Comparison of ENCODE assay signal across 12 mouse cellular contexts in the genomic region with DNA sequence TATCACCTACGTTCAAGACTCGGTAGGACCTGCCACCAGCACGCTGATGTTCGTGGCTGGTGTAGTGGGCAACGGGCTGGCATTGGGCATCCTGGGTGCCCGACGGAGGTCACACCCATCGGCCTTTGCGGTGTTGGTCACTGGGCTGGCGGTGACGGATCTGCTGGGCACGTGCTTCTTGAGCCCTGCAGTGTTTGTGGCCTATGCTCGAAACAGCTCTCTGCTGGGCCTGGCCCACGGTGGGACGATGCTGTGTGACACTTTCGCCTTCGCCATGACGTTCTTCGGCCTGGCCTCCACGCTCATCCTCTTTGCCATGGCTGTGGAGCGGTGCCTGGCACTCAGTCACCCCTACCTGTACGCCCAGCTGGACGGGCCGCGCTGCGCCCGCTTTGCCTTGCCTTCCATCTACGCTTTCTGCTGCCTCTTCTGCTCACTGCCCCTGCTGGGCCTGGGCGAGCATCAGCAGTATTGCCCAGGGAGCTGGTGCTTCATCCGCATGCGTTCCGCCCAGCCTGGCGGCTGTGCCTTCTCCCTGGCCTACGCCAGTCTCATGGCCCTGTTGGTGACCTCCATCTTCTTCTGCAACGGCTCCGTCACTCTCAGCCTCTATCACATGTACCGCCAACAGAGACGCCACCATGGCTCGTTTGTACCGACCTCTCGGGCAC. TPM values are rescaled to one million over a fixed set of nuclear protein-coding genes. Genes with fewer than 3 reads are reported as not detected.
DNase-seq lines count a peak whose midpoint lies in the region; ATAC-seq lines count a peak whose summit lies in the region.
"Had no signal": no experiment of that assay in that cellular context is flagged by ENCODE, and none has a peak within 500 bp of the region (broad histone marks: within the 10 kb centered on the region; RNA-seq: fewer than 3 reads in every experiment).

No protein-coding gene starts in this region.

- H3K4me2 ChIP-seq in hindbrain, embryonic 11.5 days (replicated peaks; ENCODE audit: low read depth, low read length): no peak overlapping the region
- H3K4me2 ChIP-seq in neural tube, embryonic 13.5 days: peak overlapping the region; percentile 8; the same call in 1 of the 2 replicates
- no peak overlapping the region for H3K4me2 ChIP-seq in neural tube, embryonic 15.5 days
- H3K4me2 ChIP-seq in stomach, embryonic 15.5 days: no peak overlapping the region; the same call in 1 of the 2 replicates

- H3K27ac ChIP-seq in hindbrain, embryonic 10.5 days: peak overlapping the region; percentile 66
- no peak overlapping the region for H3K27ac ChIP-seq in hindbrain, embryonic 11.5 days (ENCODE audit: low read depth, low read length)
- H3K27ac ChIP-seq in neural tube, embryonic 13.5 days (replicated peaks): no peak overlapping the region
- H3K27ac ChIP-seq in neural tube, embryonic 15.5 days (replicated peaks): no peak overlapping the region
- 0 out of 2 replicates have a peak overlapping the region, but pooled peaks have one; percentile 48 for H3K27ac ChIP-seq in embryonic facial prominence, embryonic 10.5 days (replicated peaks)
- H3K27ac ChIP-seq in stomach, embryonic 15.5 days: no peak overlapping the region

- H3K36me3 ChIP-seq in hindbrain, embryonic 10.5 days: no peaks in the 10 kb centered on the region
- no peaks in the 10 kb centered on the region for H3K36me3 ChIP-seq in hindbrain, embryonic 11.5 days (ENCODE audit: control insufficient read depth, insufficient read depth, low read length)
- no peaks in the 10 kb centered on the region for H3K36me3 ChIP-seq in neural tube, embryonic 13.5 days
- H3K36me3 ChIP-seq in neural tube, embryonic 15.5 days: no peaks in the 10 kb centered on the region
- H3K36me3 ChIP-seq in embryonic facial prominence, embryonic 10.5 days (replicated peaks): no peaks in the 10 kb centered on the region
- no peaks in the 10 kb centered on the region for H3K36me3 ChIP-seq in stomach, embryonic 15.5 days

- peaks cover 23% of the 10 kb centered on the region for H3K27me3 ChIP-seq in hindbrain, embryonic 10.5 days (ENCODE audit: insufficient read depth, poor library complexity, severe bottlenecking)
- no peaks in the 10 kb centered on the region for H3K27me3 ChIP-seq in hindbrain, embryonic 11.5 days (ENCODE audit: control insufficient read depth, insufficient read depth, low read length)
- H3K27me3 ChIP-seq in neural tube, embryonic 13.5 days: no peaks in the 10 kb centered on the region; the same call in 1 of the 2 replicates
- 0 out of 2 replicates have a peak, but pooled peaks cover 2% of the 10 kb centered on the region for H3K27me3 ChIP-seq in neural tube, embryonic 15.5 days (replicated peaks)
- H3K27me3 ChIP-seq in embryonic facial prominence, embryonic 10.5 days (replicated peaks; ENCODE audit: low read depth, poor library complexity, severe bottlenecking): peaks cover 28% of the 10 kb centered on the region
- H3K27me3 ChIP-seq in stomach, embryonic 15.5 days (replicated peaks): no peaks in the 10 kb centered on the region

- WGBS in hindbrain, embryonic 10.5 days: 94% methylated on average over 41 of the region's 41 CpGs
- 93% methylated on average over 41 of the region's 41 CpGs for WGBS in hindbrain, embryonic 11.5 days
- 92% methylated on average over 41 of the region's 41 CpGs for WGBS in neural tube, embryonic 13.5 days
- 94% methylated on average over 41 of the region's 41 CpGs for WGBS in neural tube, embryonic 15.5 days
- WGBS in embryonic facial prominence, embryonic 10.5 days: 93% methylated on average over 41 of the region's 41 CpGs
- WGBS in stomach, embryonic 15.5 days: 91% methylated on average over 41 of the region's 41 CpGs

- no peaks in the 10 kb centered on the region for H3K9me3 ChIP-seq in hindbrain, embryonic 10.5 days
- no peaks in the 10 kb centered on the region for H3K9me3 ChIP-seq in hindbrain, embryonic 11.5 days (ENCODE audit: control insufficient read depth, low read length)
- H3K9me3 ChIP-seq in neural tube, embryonic 13.5 days: no peaks in the 10 kb centered on the region
- H3K9me3 ChIP-seq in neural tube, embryonic 15.5 days (replicated peaks): no peaks in the 10 kb centered on the region
- H3K9me3 ChIP-seq in embryonic facial prominence, embryonic 10.5 days: no peaks in the 10 kb centered on the region
- no peaks in the 10 kb centered on the region for H3K9me3 ChIP-seq in stomach, embryonic 15.5 days

- no peak overlapping the region for H3K9ac ChIP-seq in hindbrain, embryonic 11.5 days (ENCODE audit: low read depth, low read length)
- H3K9ac ChIP-seq in neural tube, embryonic 13.5 days: peak overlapping the region; percentile 10; the same call in 1 of the 2 replicates
- no peak overlapping the region for H3K9ac ChIP-seq in neural tube, embryonic 15.5 days (replicated peaks)
- no peak overlapping the region for H3K9ac ChIP-seq in stomach, embryonic 15.5 days

- no peak for ATAC-seq in hindbrain, embryonic 11.5 days (ENCODE audit: low FRiP score)
- no peak for ATAC-seq in neural tube, embryonic 13.5 days (ENCODE audit: low read depth)
- no peak for ATAC-seq in neural tube, embryonic 15.5 days (ENCODE audit: low FRiP score)
- ATAC-seq in stomach, embryonic 15.5 days (ENCODE audit: insufficient read depth, low FRiP score, low read depth): no peak

- no peak for DNase-seq in hindbrain, embryonic 10.5 days (ENCODE audit: low spot score)
- DNase-seq in hindbrain, embryonic 11.5 days (ENCODE audit: low spot score): no peak
- no peak for DNase-seq in embryonic facial prominence, embryonic 10.5 days (ENCODE audit: low spot score)
- no peak for DNase-seq in embryo, embryonic 9.5 days (ENCODE audit: extremely low spot score)
- no peak for DNase-seq in adrenal gland, adult 8-10 months
- DNase-seq: cerebellum, adult 11-12 months had no signal

- peaks cover 56% of the 10 kb centered on the region for H3K4me1 ChIP-seq in hindbrain, embryonic 10.5 days (replicated peaks)
- H3K4me1 ChIP-seq in hindbrain, embryonic 11.5 days (replicated peaks; ENCODE audit: control insufficient read depth, insufficient read depth, low read length): peaks cover 2% of the 10 kb centered on the region; the same call in 1 of the 2 replicates
- peaks cover 23% of the 10 kb centered on the region for H3K4me1 ChIP-seq in neural tube, embryonic 13.5 days (replicated peaks)
- 0 out of 2 replicates have a peak, but pooled peaks cover 4% of the 10 kb centered on the region for H3K4me1 ChIP-seq in neural tube, embryonic 15.5 days
- H3K4me1 ChIP-seq in embryonic facial prominence, embryonic 10.5 days: peaks cover 54% of the 10 kb centered on the region
- peaks cover 38% of the 10 kb centered on the region for H3K4me1 ChIP-seq in stomach, embryonic 15.5 days

- no peak overlapping the region for H3K4me3 ChIP-seq in hindbrain, embryonic 10.5 days
- no peak overlapping the region for H3K4me3 ChIP-seq in hindbrain, embryonic 11.5 days (ENCODE audit: low read depth, low read length)
- H3K4me3 ChIP-seq in neural tube, embryonic 13.5 days: no peak overlapping the region
- no peak overlapping the region for H3K4me3 ChIP-seq in neural tube, embryonic 15.5 days (replicated peaks)
- H3K4me3 ChIP-seq in embryonic facial prominence, embryonic 10.5 days: no peak overlapping the region
- H3K4me3 ChIP-seq in stomach, embryonic 15.5 days (replicated peaks): peak overlapping the region; percentile 5; the same call in 1 of the 2 replicates

RNA-seq across cellular contexts. Expression of a gene that starts 0.7 kb away (rescaled TPM):
- 0.77 and 1.5 TPM in 2 replicates for polyA plus RNA-seq in hindbrain, embryonic 10.5 days (2016; fragmentation: Nextera tagmentation; extraction: Ambion mirVana)
- polyA plus RNA-seq in hindbrain, embryonic 11.5 days (2014; fragmentation: Nextera tagmentation; extraction: Ambion mirVana): 0.56 and 0.81 TPM in 2 replicates
- 3.1 and 3.6 TPM in 2 replicates for polyA plus RNA-seq in neural tube, embryonic 13.5 days (2015; fragmentation: Nextera tagmentation; extraction: Ambion mirVana)
- polyA plus RNA-seq in neural tube, embryonic 15.5 days (2015; fragmentation: Nextera tagmentation; extraction: Ambion mirVana): 1.1 and 1.3 TPM in 2 replicates
- 0.52 and 0.64 TPM in 2 replicates for polyA plus RNA-seq in embryonic facial prominence, embryonic 10.5 days (2016; fragmentation: Nextera tagmentation; extraction: Ambion mirVana)
- 2.4 and 2.5 TPM in 2 replicates for polyA plus RNA-seq in stomach, embryonic 15.5 days (2015; fragmentation: Nextera tagmentation; extraction: Ambion mirVana)
- 1 to 10 TPM; 2.4 to 3.3 (median 2.6) TPM for total RNA-seq in adrenal gland, adult 8-10 months (2022)
- total RNA-seq: layer of hippocampus, adult 8-10 months; megakaryocyte-erythroid progenitor cell, adult 5-6 weeks had no signal

RNA-seq across cellular contexts. Expression of a gene that starts 15.4 kb away (rescaled TPM):
- polyA plus RNA-seq in hindbrain, embryonic 10.5 days (2016; fragmentation: Nextera tagmentation; extraction: Ambion mirVana): 7.1 and 9.0 TPM in 2 replicates
- 9.0 and 11.0 TPM in 2 replicates for polyA plus RNA-seq in hindbrain, embryonic 11.5 days (2014; fragmentation: Nextera tagmentation; extraction: Ambion mirVana)
- polyA plus RNA-seq in neural tube, embryonic 13.5 days (2015; fragmentation: Nextera tagmentation; extraction: Ambion mirVana): 15.4 and 24.1 TPM in 2 replicates
- 4.0 and 4.1 TPM in 2 replicates for polyA plus RNA-seq in neural tube, embryonic 15.5 days (2015; fragmentation: Nextera tagmentation; extraction: Ambion mirVana)
- polyA plus RNA-seq in embryonic facial prominence, embryonic 10.5 days (2016; fragmentation: Nextera tagmentation; extraction: Ambion mirVana): 14.7 and 20.3 TPM in 2 replicates
- polyA plus RNA-seq in stomach, embryonic 15.5 days (2015; fragmentation: Nextera tagmentation; extraction: Ambion mirVana): 8.9 and 9.8 TPM in 2 replicates
- 1 to 10 TPM in 1 of 4 experiments, under 1 TPM in 1, not detected in 2; 1.00 to 1.0 TPM for total RNA-seq in adrenal gland, adult 8-10 months (2022)
- total RNA-seq: megakaryocyte-erythroid progenitor cell, adult 5-6 weeks had no signal
- polyA plus RNA-seq: inflammation-experienced regulatory T-cells, adult 6 months had no signal

RNA-seq across cellular contexts. Expression of a gene that starts 16.9 kb away (rescaled TPM):
- polyA plus RNA-seq in hindbrain, embryonic 10.5 days (2016; fragmentation: Nextera tagmentation; extraction: Ambion mirVana): 170 and 245 TPM in 2 replicates
- polyA plus RNA-seq in hindbrain, embryonic 11.5 days (2014; fragmentation: Nextera tagmentation; extraction: Ambion mirVana): 322 and 337 TPM in 2 replicates
- 275 and 297 TPM in 2 replicates for polyA plus RNA-seq in neural tube, embryonic 13.5 days (2015; fragmentation: Nextera tagmentation; extraction: Ambion mirVana)
- polyA plus RNA-seq in neural tube, embryonic 15.5 days (2015; fragmentation: Nextera tagmentation; extraction: Ambion mirVana): 336 and 404 TPM in 2 replicates
- 121 and 126 TPM in 2 replicates for polyA plus RNA-seq in embryonic facial prominence, embryonic 10.5 days (2016; fragmentation: Nextera tagmentation; extraction: Ambion mirVana)
- polyA plus RNA-seq in stomach, embryonic 15.5 days (2015; fragmentation: Nextera tagmentation; extraction: Ambion mirVana): 101 and 113 TPM in 2 replicates
- 100 to 1,000 TPM; 278 to 314 (median 294) TPM for total RNA-seq in adrenal gland, adult 8-10 months (2022)

RNA-seq across cellular contexts. Expression of a gene that starts 31.9 kb away (rescaled TPM):
- polyA plus RNA-seq in hindbrain, embryonic 10.5 days (2016; fragmentation: Nextera tagmentation; extraction: Ambion mirVana): 3.2 and 4.9 TPM in 2 replicates
- polyA plus RNA-seq in hindbrain, embryonic 11.5 days (2014; fragmentation: Nextera tagmentation; extraction: Ambion mirVana): 7.6 and 8.0 TPM in 2 replicates
- polyA plus RNA-seq in neural tube, embryonic 13.5 days (2015; fragmentation: Nextera tagmentation; extraction: Ambion mirVana): 3.7 and 3.9 TPM in 2 replicates
- 3.7 and 4.8 TPM in 2 replicates for polyA plus RNA-seq in neural tube, embryonic 15.5 days (2015; fragmentation: Nextera tagmentation; extraction: Ambion mirVana)
- polyA plus RNA-seq in embryonic facial prominence, embryonic 10.5 days (2016; fragmentation: Nextera tagmentation; extraction: Ambion mirVana): 5.5 and 6.0 TPM in 2 replicates
- 3.9 and 4.6 TPM in 2 replicates for polyA plus RNA-seq in stomach, embryonic 15.5 days (2015; fragmentation: Nextera tagmentation; extraction: Ambion mirVana)
- total RNA-seq in adrenal gland, adult 8-10 months (2022): 1 to 10 TPM; 4.2 to 5.9 (median 4.6) TPM
- polyA plus RNA-seq: inflammation-experienced regulatory T-cells, adult 6 months had no signal

RNA-seq across cellular contexts. Expression of a gene that starts 37.5 kb away (rescaled TPM):
- polyA plus RNA-seq in hindbrain, embryonic 10.5 days (2016; fragmentation: Nextera tagmentation; extraction: Ambion mirVana): 4.0 and 12.2 TPM in 2 replicates
- 7.8 and 11.0 TPM in 2 replicates for polyA plus RNA-seq in hindbrain, embryonic 11.5 days (2014; fragmentation: Nextera tagmentation; extraction: Ambion mirVana)
- polyA plus RNA-seq in neural tube, embryonic 13.5 days (2015; fragmentation: Nextera tagmentation; extraction: Ambion mirVana): 76.2 and 82.4 TPM in 2 replicates
- polyA plus RNA-seq in neural tube, embryonic 15.5 days (2015; fragmentation: Nextera tagmentation; extraction: Ambion mirVana): 117 and 137 TPM in 2 replicates
- polyA plus RNA-seq in embryonic facial prominence, embryonic 10.5 days (2016; fragmentation: Nextera tagmentation; extraction: Ambion mirVana): 2.9 and 4.6 TPM in 2 replicates
- 10.2 and 12.7 TPM in 2 replicates for polyA plus RNA-seq in stomach, embryonic 15.5 days (2015; fragmentation: Nextera tagmentation; extraction: Ambion mirVana)
- total RNA-seq in adrenal gland, adult 8-10 months (2022): 10 to 100 TPM; 35.2 to 71.0 (median 48.2) TPM
- total RNA-seq: megakaryocyte-erythroid progenitor cell, adult 5-6 weeks had no signal
- polyA plus RNA-seq: inflammation-experienced regulatory T-cells, adult 6 months had no signal

Comparison
In these comparisons a context has a peak if more than half of its experiments do, and no peak if none do; other contexts are left out.
1. H3K27ac ChIP-seq: peak in hindbrain, embryonic 10.5 days (single experiment) and embryonic facial prominence, embryonic 10.5 days (single experiment); none in hindbrain, embryonic 11.5 days (single experiment), neural tube, embryonic 13.5 days (single experiment), neural tube, embryonic 15.5 days (single experiment) and stomach, embryonic 15.5 days (single experiment).